Comparison of ENCODE assay signal across 9 mouse cellular contexts in the genomic region with DNA sequence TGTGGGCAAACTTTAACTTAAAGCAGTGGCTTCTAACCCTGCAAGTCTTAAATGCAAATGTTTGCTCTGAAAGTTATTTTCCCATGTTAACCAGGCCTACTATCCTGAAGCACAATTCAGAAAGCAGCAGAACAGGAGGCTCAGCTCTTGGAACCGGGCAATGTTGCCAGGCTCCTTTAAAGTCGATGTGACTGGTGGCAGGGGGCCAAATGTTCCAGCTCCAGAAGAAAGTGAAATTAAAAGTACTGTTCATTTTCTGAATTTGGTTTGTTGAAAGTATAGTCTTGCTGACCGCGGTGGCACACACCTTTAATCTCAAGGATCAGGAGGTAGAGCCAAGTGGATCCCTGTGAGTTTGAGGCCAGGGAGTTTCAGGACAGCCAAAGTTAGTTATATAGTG.
DNase-seq lines count a peak whose midpoint lies in the region; ATAC-seq lines count a peak whose summit lies in the region.
"Had no signal": no experiment of that assay in that cellular context is flagged by ENCODE, and none has a peak within 500 bp of the region (broad histone marks: within the 10 kb centered on the region; RNA-seq: fewer than 3 reads in every experiment).

No protein-coding gene starts in this region.

- peak overlapping the region; percentile 88 for H3K4me3 ChIP-seq in megakaryocyte, embryonic 14.5 days (replicated peaks)
- H3K4me3 ChIP-seq: neural tube, embryonic 12.5 days had no signal

- ATAC-seq in megakaryocyte, adult 5-6 weeks (ENCODE audit: poor library complexity, severe bottlenecking) = no peak

- H3K4me1 ChIP-seq in megakaryocyte, embryonic 14.5 days = peaks cover 97% of the 10 kb centered on the region

- peaks cover 39% of the 10 kb centered on the region for H3K36me3 ChIP-seq in megakaryocyte, embryonic 14.5 days (replicated peaks; ENCODE audit: low read length)
- H3K36me3 ChIP-seq: neural tube, embryonic 12.5 days had no signal

- no peaks in the 10 kb centered on the region for H3K9me3 ChIP-seq in megakaryocyte, embryonic 14.5 days
- H3K9me3 ChIP-seq: neural tube, embryonic 12.5 days had no signal

- DNase-seq in cerebellum, adult 9-11 months = peak; percentile 52
- peak; percentile 70 to 75 for DNase-seq in heart, postnatal 36 days
- DNase-seq in layer of hippocampus, postnatal 10 days (ENCODE audit: low spot score in 2 of 2) = peak; percentile 52 to 55
- peak; percentile 67 to 69 for DNase-seq in lung, postnatal 4 days
- no peak for DNase-seq in thymus, postnatal 14 days
- DNase-seq in thymus, postnatal 25 days = no peak

- no peaks in the 10 kb centered on the region for H3K27me3 ChIP-seq in megakaryocyte, embryonic 14.5 days (replicated peaks)
- H3K27me3 ChIP-seq: neural tube, embryonic 12.5 days had no signal

- intact Hi-C loops in heart, postnatal 36 days (cut with DNase I) = loop anchor here (5.0 kb wide), 1 partner anchor 55 kb away; no protein-coding TSS in a partner anchor

Comparison
In these comparisons a context has a peak if more than half of its experiments do, and no peak if none do; other contexts are left out.
1. DNase-seq: peak in cerebellum, adult 9-11 months (single experiment), heart, postnatal 36 days (2 of 2), layer of hippocampus, postnatal 10 days (2 of 2) and lung, postnatal 4 days (2 of 2); none in thymus, postnatal 14 days (single experiment) and thymus, postnatal 25 days (single experiment).